Mouse (Mus musculus) limb, embryonic 12.5 days (tissue): ENCODE results near the gene Col3a1. TPM values are rescaled to one million over a fixed set of nuclear protein-coding genes. Genes with fewer than 3 reads are reported as not detected.

Source experiments
- microRNA-seq: library from miRNA; unstranded; fragments of <30 nt; microRNA quantifications from one replicate; pipeline ENCODE4, GENCODE M21; 2017
- polyA plus RNA-seq: library from polyadenylated mRNA; unstranded; fragments of >200 nt; fragmentation: Nextera tagmentation; extraction: Ambion mirVana; gene quantifications from 2 replicates; pipeline ENCODE4 v1.2.1, GENCODE M21; 2016

The Col3a1 gene
- polyA plus RNA-seq, 1 experiment from 2014 or later = 864 TPM

Small RNA genes within 50 kb of the gene (microRNA-seq; reads per million reads assigned to microRNA genes)
- gene Gm47302 = 0.70 reads per million

Other genes with a start within 250 kb of the Col3a1 start
- 61.5 and 63.7 TPM in 2 replicates for gene Col5a2, start 191.7 kb downstream of the Col3a1 start, polyA plus RNA-seq